Mouse (Mus musculus) liver, adult (tissue): Measurements from ENCODE around the gene Ufc1.

Experiments used
- GATA4 ChIP-seq: IDR thresholded peaks from 2 replicates; pipeline ENCODE4 v1.6.1; 2014; ENCODE audit warnings: mild to moderate bottlenecking, low read length; ENCODE audit not compliant: insufficient replicate concordance

The Ufc1 gene

DNA sequence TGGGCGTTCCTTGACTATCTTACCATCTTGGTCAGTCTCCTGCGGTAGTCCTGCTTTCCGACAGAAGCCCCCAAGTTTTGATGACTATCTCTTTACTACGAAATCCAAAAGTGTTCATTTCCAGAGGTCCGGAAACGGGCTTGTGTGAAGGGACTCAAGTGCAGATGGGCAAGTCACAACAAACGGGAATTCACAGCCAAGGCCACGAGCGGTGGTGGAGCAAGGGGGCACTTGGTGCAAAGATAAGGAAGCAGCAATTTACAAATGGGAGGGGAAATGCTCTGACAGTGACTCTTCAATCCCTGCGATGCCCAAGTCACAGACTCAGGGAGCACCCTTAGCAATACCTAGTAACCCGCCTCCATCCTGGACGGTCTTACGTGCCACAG, 47.4 kb downstream of the Ufc1 start:
- no peak for TF ChIP-seq GATA4

GRCm38 (mm10) chr1:171246709-171247452, 47.9 kb downstream of the Ufc1 start:
- peak; percentile 99; the same call in 1 of the 2 replicates for TF ChIP-seq GATA4

DNA sequence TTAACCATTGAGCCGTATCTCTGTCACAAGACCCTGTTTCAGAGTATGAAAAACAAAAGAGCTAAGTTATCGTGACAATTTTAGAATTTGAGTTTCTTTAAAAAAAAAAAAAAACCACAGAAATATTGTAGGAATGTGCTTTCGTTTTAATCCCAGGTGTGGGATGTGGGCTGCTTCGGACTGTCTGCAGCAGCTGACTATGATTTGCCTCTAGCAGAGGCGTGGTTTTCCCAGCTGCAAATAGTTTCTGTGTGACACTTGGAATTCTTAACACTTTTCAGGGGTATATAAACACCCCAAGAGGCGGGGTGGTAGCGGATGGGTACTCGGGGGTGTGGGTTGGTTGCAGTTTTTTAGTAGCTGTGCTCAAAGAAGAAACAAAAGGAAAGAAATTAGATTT, 49.5 kb downstream of the Ufc1 start:
- no peak for TF ChIP-seq GATA4

- TF ChIP-seq GATA4: no peak
These were observed 53.9 kb downstream of the Ufc1 start for GRCm38 (mm10) chr1:171240911-171241310.

- TF ChIP-seq GATA4: no peak
These were observed 54.7 kb downstream of the Ufc1 start for GRCm38 (mm10) chr1:171239992-171240744.
